Mouse (Mus musculus) naive thymus-derived CD4-positive, alpha-beta T cell, adult 2 months (primary cell): ENCODE measurements around the gene Maml3.

Experiments used
- DNase-seq: peaks from one replicate; pipeline ENCODE4 v3.0.0-alpha.2; 2011; ENCODE audit warnings: low read depth

Maml3 gene

GRCm38 (mm10) chr3:52046027-52046700 is 58.7 kb downstream of the Maml3 start:
- peak; percentile 70 for DNase-seq

GRCm38 (mm10) chr3:52045221-52045641 is 59.6 kb downstream of the Maml3 start:
- no peak for DNase-seq

- no peak for DNase-seq
Observed at GRCm38 (mm10) chr3:52044651-52045050, 60.2 kb downstream of the Maml3 start.

- no peak for DNase-seq
Observed at GRCm38 (mm10) chr3:52043847-52044246, 61.0 kb downstream of the Maml3 start.

GRCm38 (mm10) chr3:52042680-52043079 is 62.2 kb downstream of the Maml3 start:
- DNase-seq = no peak

- no peak for DNase-seq
Observed at GRCm38 (mm10) chr3:52039958-52040357, 64.9 kb downstream of the Maml3 start.

- DNase-seq = no peak
Observed at GRCm38 (mm10) chr3:52037260-52037659, 67.6 kb downstream of the Maml3 start.

GRCm38 (mm10) chr3:52035404-52035803 is 69.5 kb downstream of the Maml3 start:
- DNase-seq = peak; percentile 24

GRCm38 (mm10) chr3:52033857-52034588 is 70.9 kb downstream of the Maml3 start:
- no peak for DNase-seq

GRCm38 (mm10) chr3:52031327-52031726 is 73.5 kb downstream of the Maml3 start:
- DNase-seq = no peak

GRCm38 (mm10) chr3:52030114-52030513 is 74.8 kb downstream of the Maml3 start:
- DNase-seq = peak; percentile 57

GRCm38 (mm10) chr3:52029661-52030081 is 75.2 kb downstream of the Maml3 start:
- peak; percentile 67 for DNase-seq

GRCm38 (mm10) chr3:52027972-52028371 is 76.9 kb downstream of the Maml3 start:
- DNase-seq = no peak

GRCm38 (mm10) chr3:52022486-52022885 is 82.4 kb downstream of the Maml3 start:
- no peak for DNase-seq

- DNase-seq = no peak
Observed at GRCm38 (mm10) chr3:52018103-52018439, 86.8 kb downstream of the Maml3 start.

- no peak for DNase-seq
Observed at GRCm38 (mm10) chr3:52017439-52018102, 87.3 kb downstream of the Maml3 start.

- DNase-seq = no peak
Observed at GRCm38 (mm10) chr3:52016178-52016577, 88.7 kb downstream of the Maml3 start.

- DNase-seq = no peak
Observed at GRCm38 (mm10) chr3:52015556-52015955, 89.3 kb downstream of the Maml3 start.

GRCm38 (mm10) chr3:52011032-52011710 is 93.7 kb downstream of the Maml3 start:
- no peak for DNase-seq

- DNase-seq = peak; percentile 27
Observed at GRCm38 (mm10) chr3:52009321-52009720, 95.6 kb downstream of the Maml3 start.

GRCm38 (mm10) chr3:52007602-52008252 is 97.1 kb downstream of the Maml3 start:
- peak; percentile 77 for DNase-seq
